Mouse (Mus musculus): ENCODE measurements around the gene Grin2c.

The Grin2c gene

DNA sequence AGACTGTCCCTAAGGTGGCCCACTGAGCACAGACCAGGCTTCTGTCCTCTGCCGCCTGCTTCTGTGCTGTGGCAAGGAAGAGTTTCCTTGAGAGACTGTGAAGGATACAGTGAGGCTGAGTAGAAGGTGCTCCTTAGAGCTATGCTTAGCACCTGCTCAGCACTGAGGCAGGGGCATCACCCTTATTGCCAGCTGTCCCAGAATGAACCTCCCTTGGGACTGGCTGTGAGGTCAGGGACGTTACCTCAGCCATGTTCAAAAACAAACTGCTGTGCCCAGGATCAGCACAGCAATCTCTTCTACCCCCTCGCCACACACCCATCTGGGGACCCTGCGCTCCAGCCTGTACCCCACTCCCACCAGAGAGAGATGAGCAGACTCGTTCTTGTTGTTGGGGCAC lies 34.2 kb downstream of the Grin2c start:
- no peak for DNase-seq (ENCODE audit: low spot score in 2 of 2)

DNA sequence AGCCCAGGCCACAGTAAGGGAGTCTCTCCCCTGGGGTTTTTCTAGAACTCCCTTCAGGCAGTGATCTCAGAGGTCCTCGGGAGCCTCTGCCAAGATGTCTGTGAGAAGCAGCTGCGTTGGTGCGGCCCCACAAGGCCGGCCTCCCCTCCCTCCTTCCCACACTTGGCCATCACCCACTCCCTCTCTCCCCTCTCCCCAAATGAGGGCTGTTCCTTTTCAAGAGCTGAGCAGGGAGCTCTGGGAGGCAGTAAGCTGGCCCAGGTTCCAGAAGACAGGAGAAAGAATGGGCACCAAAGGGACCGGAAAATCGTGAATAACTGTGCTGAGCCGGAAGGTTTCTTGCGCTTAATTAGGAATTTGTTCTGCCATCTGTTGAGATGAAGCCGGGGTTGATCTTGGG lies 35.1 kb downstream of the Grin2c start:
- DNase-seq (ENCODE audit: low spot score in 2 of 2), result peak; percentile 70 to 74

DNA sequence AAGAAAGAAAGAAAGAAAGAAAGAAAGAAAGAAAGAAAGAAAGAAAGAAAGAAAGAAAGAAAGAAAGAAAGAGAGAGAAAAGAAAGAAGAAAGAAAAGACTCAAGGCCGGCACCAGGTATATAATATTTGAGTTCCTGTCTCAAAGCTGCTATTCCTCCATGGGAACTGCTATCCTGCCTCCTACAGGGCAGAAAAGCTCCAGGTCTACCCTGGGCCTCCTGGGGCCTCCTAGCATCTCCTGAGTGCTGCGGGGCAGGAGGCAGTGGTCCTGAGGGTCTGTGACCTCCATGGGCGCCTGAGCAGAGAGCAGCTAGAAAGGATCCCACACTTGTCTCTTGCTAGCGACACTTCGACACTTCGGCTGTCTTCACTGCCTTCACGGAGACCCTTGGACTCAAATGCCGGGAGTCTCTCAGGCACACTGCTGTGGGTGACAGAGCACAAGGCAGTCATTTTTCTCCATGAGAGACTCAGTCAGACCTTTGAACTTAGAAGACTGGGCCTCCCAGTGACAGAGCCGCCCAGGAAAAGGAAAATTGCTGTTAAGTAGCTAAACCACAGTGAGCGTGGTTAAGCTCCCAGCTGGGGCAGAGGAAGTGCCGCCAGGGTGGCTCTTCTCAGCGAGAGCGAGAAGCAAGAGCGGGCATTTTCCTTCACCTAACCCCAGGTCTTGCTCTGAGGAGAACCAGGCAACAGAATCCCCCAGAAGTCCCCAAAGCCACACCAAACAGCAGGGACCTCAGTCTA lies 35.7 kb downstream of the Grin2c start:
- no peak for DNase-seq (ENCODE audit: low spot score in 2 of 2)

DNA sequence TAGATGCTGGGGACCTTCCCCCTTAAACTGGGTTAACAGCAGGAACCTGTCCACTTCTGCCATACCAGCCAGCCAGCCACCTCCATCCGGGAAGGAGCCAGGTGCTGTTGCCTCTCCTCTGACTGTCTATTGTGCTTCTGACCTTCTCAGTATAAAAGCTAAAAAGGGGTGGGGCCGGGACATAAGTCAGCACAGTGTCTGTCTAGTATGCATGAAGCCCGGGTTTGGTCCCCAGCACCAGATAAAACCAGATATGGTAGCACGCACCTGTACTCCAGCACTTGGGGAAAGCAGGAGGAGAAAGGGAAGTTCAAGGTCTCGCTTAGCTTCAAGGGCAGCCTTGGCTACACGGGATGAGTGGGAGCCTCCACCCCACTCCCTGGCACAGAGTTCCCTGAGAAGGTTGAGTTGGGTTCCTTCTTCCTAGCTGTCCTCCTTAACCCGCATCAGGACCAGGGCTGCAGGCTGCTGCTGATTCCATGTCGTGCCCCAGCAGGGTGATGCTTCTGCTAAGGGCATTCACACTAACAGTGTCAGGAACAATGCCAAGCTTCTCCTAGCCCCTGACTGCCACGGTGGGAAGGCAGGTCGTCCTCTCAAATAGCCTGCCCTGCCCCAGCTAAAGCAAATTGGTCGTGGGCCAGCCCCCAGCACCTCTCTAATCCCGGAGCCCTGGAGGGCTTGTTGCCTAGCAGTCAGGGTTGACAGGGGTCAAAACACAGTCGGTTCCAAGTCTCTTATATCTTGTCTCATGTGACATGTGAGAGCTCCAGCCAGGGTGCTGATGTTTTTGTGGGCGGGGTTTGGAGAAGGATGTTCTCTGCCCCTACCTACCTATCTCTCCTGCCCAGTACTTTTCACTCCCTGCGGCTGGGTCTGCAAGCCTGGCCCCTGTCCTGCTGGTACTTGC lies 37.8 kb downstream of the Grin2c start:
- DNase-seq (ENCODE audit: low spot score in 2 of 2), result no peak

DNA sequence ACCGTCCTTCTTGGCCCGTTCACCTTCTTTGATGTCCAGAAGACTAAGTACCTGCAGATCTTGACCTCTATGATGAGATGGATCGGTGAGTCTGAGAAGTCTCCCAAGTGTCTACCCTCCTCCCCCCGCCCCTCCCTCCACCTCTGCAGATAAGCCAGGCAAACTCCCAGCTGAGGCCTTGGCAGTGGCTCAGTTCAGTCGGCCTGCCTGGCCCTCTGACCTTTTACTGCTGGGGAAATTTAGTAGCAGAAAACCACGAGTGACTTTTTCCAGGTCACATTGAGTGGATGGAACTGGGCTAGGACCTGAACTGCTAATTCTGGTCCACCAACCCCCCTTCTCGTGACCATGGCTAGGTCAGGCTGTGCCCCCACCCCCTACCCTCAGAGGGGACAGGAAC lies 38.6 kb downstream of the Grin2c start:
- no peak for DNase-seq (ENCODE audit: low spot score in 2 of 2)

DNA sequence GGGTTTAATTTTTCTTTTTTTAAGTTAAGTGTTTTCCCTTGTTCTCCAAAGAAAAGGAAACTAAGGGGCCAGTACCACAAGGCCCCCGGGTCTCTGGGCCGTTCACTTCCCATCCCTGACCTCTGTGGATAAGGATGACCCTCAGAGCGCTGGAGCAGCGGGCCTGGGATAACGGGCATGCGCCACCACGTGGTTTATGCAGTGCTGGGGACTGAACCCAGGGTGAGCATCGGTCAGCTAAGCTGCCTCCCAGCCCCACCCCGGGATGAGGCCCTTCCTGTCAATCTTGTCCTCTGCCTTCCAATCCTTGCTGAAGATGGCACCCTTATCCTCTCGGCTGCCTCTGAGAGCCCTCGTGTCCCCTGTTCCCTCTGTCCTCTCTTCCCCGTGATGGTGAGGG lies 39.4 kb downstream of the Grin2c start:
- DNase-seq (ENCODE audit: low spot score in 2 of 2), result no peak

DNA sequence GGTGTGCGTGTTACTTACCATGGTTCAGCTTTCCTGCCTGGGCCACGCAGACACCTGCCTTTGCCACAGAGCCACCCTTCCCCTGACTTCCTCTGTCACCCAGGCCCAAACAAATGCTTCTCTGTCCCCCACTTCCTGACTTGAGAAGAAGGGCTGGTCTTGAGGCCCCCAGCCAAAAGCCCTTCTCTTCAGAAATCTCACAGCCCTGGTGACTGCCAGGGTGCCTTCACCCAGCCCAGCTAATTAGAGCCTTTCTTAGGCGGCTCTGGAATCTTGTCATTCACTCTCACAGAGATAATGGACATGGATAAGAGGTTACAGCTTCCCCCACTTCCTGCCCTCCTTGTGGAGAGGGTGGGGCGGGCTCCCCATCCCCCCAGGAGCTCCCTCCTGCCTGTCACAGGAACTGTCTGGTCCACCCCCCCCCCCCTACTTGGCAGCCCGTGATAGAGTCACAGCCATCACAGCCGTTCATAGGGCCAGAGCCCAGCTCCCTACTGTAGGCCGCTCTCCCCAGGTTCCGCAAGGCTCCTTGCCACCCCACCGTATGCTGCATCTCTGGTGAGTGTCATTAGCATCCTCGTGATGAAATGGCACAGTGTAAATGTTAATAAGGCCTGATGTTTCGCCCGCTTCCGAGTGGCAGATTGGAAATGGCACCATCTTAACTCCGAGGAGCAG lies 40.1 kb downstream of the Grin2c start:
- DNase-seq (ENCODE audit: low spot score in 2 of 2), result no peak

DNA sequence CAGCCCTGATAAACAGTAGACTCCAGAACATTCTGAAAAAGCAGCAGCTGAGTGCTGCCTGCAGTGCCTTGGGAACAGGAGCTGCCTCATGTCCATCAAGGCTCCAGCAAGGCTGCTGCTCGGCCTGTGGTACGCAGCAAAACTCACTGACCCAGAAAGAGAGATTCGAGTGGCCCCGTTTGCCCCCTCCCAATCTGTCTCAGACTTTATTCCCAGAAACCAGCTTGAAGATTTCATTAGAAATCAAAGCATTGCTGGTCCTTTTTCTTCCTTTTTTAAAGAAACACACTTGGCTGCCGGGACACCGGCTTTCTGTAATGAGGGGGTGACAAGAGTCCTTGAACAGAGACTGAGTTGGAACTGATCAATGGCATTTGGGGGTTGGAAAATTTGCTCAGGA lies 41.7 kb downstream of the Grin2c start:
- peak in 1 of 2 experiments; percentile 61 for DNase-seq (ENCODE audit: low spot score in 2 of 2)

DNA sequence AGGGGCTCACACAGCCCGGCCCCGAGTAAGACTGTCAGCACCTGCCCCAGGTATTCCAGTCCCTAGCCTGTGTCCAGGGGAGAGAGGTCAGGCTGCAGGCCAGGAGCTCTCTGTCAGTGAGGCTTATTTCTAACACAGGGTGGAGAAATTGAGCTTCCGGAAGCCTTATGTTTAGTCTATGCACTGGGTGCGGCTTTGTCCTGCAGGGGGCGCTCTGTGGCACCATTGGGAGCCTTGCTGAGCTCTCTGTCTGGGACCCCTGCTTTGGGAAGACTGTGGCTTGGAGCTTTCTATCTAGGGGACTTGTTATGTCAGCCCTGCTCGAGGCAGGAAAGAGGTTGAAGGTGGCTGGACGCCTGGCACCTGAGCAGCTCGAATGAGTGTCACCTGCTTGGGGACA lies 42.2 kb downstream of the Grin2c start:
- DNase-seq (ENCODE audit: low spot score in 2 of 2), result peak in 1 of 2 experiments; percentile 71

DNA sequence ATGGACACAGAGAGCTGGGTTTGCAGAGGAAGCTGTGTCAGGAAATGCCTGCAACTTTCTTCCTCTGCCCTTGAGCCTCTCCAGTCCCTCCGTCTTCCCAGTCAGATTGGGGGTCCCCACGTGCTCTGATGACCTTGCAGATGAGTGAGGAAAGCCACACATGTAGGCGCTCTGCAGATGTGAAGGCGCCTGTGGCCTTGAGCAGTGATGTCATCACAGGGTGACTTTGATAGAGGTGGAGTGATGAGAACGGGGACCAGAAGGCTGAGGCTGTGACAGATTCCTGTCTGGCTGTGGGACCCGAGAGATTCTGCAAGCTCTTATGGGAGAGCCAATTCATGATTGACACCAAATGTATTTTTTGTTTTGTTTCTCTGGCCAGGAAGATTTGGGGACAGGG lies 43.2 kb downstream of the Grin2c start:
- no peak for DNase-seq (ENCODE audit: low spot score in 2 of 2)

DNA sequence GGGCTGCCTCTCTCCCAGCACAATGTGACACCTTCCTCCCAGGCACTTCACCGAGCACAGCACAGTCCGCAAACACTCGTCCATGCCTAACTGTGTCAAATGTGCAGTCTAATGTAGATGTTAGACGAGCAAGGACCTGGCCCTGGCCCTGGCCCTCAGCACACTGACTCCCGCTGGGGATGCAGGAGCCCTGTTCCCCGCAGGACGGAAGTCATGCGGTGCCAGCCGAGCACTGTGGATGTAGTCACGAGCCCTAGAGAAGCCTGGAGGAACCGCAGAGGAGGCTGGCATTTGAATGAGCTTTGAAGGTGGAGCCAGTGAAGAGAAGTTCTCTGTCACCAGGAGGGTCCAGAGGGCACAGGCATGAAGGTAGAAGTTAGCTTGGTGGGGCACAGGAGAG lies 43.6 kb downstream of the Grin2c start:
- no peak for DNase-seq (ENCODE audit: low spot score in 2 of 2)

DNA sequence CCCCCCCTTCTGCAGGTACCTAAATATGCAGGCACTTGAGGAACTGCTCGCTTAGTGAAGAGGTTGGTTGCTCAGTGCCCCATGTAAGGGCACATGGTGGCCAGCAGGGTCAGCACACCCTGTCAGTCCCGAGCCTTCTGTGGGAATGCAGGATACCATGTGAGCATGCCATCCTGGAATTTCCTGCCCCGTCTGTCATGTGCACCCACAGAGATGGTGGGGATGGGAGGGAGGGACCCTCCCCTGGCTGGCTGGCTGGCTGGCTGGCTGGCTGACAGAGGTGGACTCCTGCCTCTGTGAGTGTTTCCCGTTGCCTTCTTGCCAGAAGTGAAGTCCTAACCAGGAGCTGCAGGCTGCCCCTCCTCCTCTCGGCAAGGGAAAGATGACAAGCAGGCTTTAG lies 44.5 kb downstream of the Grin2c start:
- no peak for DNase-seq (ENCODE audit: low spot score in 2 of 2)

DNA sequence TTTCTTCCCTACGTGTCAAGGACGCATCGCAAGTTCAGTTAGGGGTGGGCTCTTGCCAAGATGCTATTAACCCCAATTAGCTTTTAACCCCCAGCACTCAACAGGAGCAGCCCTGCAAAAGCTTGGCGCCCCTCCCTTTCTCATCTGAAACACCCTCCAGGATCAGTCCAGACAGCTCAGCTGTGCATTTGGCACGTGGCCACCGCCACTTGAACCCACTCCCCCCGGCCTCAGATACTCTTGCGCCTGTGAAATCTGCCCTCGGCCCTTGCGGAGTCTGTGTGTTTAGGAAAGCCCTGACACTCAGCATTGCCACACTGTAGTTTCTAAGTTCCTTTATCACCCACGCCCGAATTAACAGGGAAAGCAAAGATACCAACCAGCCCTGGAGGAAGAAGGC lies 45.0 kb downstream of the Grin2c start:
- peak in 1 of 2 experiments; percentile 49 for DNase-seq (ENCODE audit: low spot score in 2 of 2)

DNA sequence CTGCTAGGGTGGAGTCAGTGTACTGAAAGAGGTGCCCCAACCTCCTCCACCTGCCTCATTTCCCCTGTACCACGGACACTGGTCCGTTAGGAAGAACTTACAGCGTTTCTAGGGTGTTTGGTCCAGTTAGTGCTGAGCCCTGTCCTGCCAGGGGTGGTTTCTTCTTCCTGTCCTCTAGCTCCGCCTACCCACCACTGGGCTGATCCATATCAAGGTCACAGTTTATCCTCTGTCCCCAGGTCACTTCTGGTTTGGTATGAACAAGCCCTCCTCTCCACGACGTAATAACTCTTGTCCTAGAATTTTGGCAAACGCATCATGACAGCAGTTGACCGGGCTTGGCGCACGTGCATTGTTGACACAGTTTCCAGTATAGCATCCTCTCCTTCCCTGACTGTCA lies 47.4 kb downstream of the Grin2c start:
- no peak for DNase-seq (ENCODE audit: low spot score in 2 of 2)

DNA sequence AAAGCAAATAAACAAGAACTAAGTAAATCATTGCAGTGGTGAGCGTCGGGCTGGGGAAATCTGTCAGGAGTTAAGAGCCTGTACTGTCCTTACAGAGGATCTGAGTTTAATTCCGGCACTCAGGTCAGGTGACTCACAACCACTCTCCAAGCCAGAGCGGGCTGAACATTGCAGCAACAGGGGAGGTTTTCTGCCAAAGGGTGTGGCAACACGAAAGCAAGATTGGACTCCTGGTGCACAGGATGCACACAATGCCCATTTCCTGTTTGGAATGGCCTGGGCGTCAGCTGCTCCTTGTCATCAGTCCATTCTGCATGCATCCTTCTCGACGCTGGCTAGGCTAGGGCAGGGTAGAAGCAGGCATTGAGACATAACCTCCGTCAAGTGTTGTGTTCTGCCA lies 47.8 kb downstream of the Grin2c start:
- DNase-seq (ENCODE audit: low spot score in 2 of 2), result no peak

DNA sequence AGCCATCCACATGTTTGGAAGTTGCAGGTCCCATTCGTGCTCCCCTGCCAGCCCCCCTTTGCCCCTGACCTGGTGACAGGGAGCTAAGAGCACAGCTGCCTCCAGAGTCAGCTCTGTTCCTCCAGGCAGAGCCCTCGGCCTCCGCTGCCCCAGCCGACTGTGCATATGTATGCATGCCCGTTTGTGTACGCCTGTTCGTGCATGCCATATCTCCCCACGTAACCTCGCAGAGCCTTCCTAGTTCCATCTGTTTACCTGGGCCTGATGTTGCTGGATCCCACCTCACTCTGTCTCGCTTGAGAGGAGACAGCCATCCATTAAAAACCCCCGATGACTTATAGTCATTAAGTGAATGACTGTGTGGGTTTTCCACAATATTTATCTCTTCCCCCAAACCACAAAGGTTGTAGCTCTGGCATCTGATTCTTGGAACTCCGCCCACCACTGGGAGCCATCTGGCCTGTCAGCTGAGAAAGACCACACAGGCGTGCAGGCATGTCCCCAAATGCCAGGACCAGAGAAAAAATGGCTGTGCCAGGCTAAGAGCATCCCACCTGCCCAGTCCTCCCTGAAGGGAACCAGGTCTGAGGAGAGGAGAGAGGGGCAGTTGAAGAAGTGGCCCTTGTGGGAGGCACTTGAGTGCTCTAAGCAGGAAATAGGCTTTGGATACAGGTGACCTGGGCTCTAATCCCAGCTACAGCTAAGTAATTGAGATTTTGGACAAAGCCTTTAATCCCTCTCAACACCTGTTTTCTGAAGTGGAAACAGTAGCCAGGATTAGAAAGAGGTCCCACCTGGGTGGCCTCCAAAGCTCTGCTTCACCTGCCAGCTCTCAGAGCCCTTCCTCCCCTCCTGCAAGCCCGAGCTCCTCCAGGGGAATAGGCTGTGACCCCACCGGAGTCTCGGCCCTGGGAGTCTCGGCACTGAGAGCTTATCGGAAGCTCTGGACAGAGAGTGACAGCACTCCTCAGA lies 49.3 kb downstream of the Grin2c start:
- DNase-seq (ENCODE audit: low spot score in 2 of 2), result peak; percentile 49 to 51

DNA sequence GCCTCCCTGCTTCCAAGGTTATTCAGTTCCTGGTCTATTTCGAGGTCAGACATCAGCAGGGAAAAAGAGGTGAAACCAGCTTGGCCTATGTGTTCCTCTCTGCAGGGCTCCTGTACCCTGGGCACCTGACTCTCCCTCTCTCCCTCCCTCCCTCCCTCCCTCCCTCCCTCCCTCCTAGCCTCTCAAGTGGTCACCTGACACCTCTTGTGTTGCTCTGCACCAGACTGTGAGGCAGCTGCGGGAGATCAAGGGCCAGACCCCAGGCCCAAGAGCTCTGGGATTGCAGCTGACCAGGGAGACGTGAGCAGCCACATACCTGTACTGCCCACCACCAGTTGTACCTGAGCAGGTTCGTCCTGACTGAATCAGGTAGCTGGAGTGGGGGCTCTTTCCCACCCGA lies 51.9 kb downstream of the Grin2c start:
- DNase-seq (ENCODE audit: low spot score in 2 of 2), result no peak

DNA sequence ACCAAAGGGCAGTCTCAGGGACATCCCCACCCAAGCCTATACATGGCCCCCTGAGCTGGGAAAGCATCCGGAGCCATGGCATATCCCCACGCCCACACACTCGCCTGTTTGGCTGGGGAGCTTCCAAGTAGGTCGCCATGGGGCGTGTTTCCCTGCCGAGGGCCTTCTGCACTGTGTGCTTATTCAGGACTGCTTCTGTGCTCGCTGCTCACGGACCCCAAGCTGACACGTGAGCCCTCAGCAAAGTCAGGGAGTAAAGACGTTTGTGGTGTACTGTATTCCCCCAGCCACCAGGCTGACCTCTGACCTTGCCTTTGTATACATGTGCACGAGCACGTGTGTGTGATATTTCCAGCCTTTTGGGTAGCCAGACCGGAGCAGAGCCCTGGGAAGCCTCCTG lies 54.9 kb downstream of the Grin2c start:
- DNase-seq (ENCODE audit: low spot score in 2 of 2), result peak; percentile 62 to 63

DNA sequence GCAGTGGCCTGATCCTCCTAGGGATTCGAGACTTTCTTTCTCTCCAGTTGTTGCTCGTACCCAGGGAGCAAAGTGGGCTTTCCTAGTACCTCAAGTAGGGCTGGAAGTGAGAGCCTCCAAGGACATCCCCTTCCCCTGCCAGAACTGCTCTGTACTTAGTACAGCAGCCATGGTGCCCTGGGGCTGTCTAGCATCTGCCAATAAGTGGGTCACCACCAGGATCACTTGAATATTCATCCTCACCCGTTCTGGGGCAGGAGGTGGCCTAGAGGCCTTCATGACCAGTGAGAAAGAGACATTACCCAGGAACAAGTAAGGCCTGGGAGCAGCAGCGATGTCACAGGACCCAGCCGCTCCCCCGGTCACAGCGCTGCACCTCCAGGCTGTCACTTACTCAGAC lies 57.1 kb downstream of the Grin2c start:
- DNase-seq (ENCODE audit: low spot score in 2 of 2), result no peak

DNA sequence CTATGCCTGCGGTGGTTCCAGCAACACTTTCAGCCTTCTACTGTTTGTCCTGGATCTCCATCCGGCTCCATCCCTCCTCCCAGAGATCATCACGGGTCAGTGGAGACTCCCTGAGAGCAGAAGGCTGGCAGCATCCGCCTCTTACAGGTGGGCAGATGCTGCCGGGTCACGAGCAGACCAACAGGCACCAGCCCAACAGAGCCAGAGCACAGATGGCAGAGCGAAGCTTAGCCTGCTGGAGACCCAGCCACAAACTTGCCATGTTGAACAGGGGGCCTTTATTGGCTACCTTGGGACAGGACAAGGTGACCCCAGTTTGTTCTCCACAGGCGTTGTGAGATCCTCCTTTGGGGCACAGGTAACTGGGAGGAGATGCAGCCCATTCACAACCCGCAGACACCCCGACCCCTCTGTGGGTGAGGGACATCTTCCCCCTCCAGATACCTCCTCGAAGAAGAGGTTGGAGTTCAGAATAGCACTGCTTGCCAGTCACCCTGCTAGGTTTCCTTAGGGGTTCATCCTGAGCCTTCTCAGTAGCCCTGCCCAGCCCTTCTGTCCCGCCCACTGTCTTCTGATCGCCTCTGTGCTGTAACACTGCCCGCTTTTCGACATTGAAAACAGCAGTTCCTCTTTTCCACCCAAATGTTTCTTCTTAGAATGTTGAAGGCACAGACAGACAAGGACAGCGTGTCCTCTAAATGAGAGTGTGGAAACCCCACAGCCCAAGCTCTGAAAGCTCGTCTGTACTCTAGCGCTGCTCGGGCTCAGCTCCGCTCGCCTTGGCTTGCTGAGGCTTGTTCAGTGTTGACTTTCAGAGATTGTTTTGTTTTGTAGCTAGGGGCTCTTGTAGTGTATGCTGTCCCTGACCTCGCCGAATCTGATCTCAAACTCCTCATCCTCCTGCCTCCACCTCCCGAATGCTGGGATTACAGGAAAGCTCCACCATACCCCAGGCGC lies 58.0 kb downstream of the Grin2c start:
- no peak for DNase-seq (ENCODE audit: low spot score in 2 of 2)

All from right cerebral cortex, postnatal 10 days (tissue).